Comparison of ENCODE assay signal across 12 mouse cellular contexts in genomic region chr13:60337383-60337782, GRCm38 (mm10).
A peak's percentile ranks its signal among the peaks of the same experiment; 100 is the strongest.
DNase-seq lines count a peak whose midpoint lies in the region; ATAC-seq and TF ChIP-seq lines count a peak whose summit lies in the region.
"Had no signal": no experiment of that assay in that cellular context is flagged by ENCODE, and none has a peak within 500 bp of the region (broad histone marks: within the 10 kb centered on the region; RNA-seq: fewer than 3 reads in every experiment).

No protein-coding gene starts in this region.

- H3K4me3 ChIP-seq in lung, embryonic 16.5 days (ENCODE audit: low read length), result no peak overlapping the region
- no peak overlapping the region for H3K4me3 ChIP-seq in lung, postnatal 0 days (ENCODE audit: low read depth, low read length)
- H3K4me3 ChIP-seq in embryonic facial prominence, embryonic 10.5 days, result no peak overlapping the region
- H3K4me3 ChIP-seq in limb, embryonic 15.5 days, result no peak overlapping the region
- no peak overlapping the region for H3K4me3 ChIP-seq in kidney, adult 2 months (ENCODE audit: insufficient read depth, low read depth, low read length)
- H3K4me3 ChIP-seq: neural tube, embryonic 13.5 days had no signal

- no peaks in the 10 kb centered on the region for H3K36me3 ChIP-seq in lung, embryonic 16.5 days (ENCODE audit: control insufficient read depth, insufficient read depth, low read length)
- no peaks in the 10 kb centered on the region for H3K36me3 ChIP-seq in lung, postnatal 0 days (ENCODE audit: insufficient read depth, low read length)
- no peaks in the 10 kb centered on the region for H3K36me3 ChIP-seq in embryonic facial prominence, embryonic 10.5 days (replicated peaks)
- no peaks in the 10 kb centered on the region for H3K36me3 ChIP-seq in limb, embryonic 15.5 days
- no peaks in the 10 kb centered on the region for H3K36me3 ChIP-seq in kidney, adult 2 months (ENCODE audit: control insufficient read depth, insufficient read depth, low read length)
- H3K36me3 ChIP-seq: neural tube, embryonic 13.5 days had no signal

- TF ChIP-seq EP300 in lung, postnatal 0 days (IDR thresholded peaks at IDR 0.05), result no peak

- no peak overlapping the region for H3K27ac ChIP-seq in lung, embryonic 16.5 days (ENCODE audit: low read length)
- no peak overlapping the region for H3K27ac ChIP-seq in lung, postnatal 0 days (ENCODE audit: low read length)
- H3K27ac ChIP-seq in embryonic facial prominence, embryonic 10.5 days (replicated peaks), result peak overlapping the region; percentile 61
- peak overlapping the region; percentile 83 for H3K27ac ChIP-seq in limb, embryonic 15.5 days
- H3K27ac ChIP-seq in kidney, adult 2 months (ENCODE audit: insufficient read depth, low read depth, low read length), result no peak overlapping the region

- no peak for TF ChIP-seq CTCF in lung, postnatal 0 days (IDR thresholded peaks at IDR 0.05)
- no peak for TF ChIP-seq CTCF in kidney, adult 2 months (conservative IDR thresholded peaks at IDR 0.05; ENCODE audit: insufficient read depth, insufficient read length, low read depth, low read length)

- no peak for TF ChIP-seq POLR2A in kidney, adult 2 months (IDR thresholded peaks at IDR 0.05; ENCODE audit: low read depth, low read length)

- 40% methylated on average over 2 of the region's 2 CpGs for WGBS in lung, embryonic 16.5 days
- WGBS in lung, postnatal 0 days, result 39% methylated on average over 2 of the region's 2 CpGs
- 53% methylated on average over 2 of the region's 2 CpGs for WGBS in embryonic facial prominence, embryonic 10.5 days
- WGBS in limb, embryonic 15.5 days, result 48% methylated on average over 2 of the region's 2 CpGs
- WGBS in kidney, adult 2 months, result 61% methylated on average over 2 of the region's 2 CpGs

- no peaks in the 10 kb centered on the region for H3K27me3 ChIP-seq in lung, embryonic 16.5 days (ENCODE audit: control insufficient read depth, insufficient read depth, low read depth, low read length)
- H3K27me3 ChIP-seq in lung, postnatal 0 days (replicated peaks; ENCODE audit: insufficient read depth, low read length), result no peaks in the 10 kb centered on the region
- H3K27me3 ChIP-seq in embryonic facial prominence, embryonic 10.5 days (replicated peaks; ENCODE audit: low read depth, poor library complexity, severe bottlenecking), result no peaks in the 10 kb centered on the region
- no peaks in the 10 kb centered on the region for H3K27me3 ChIP-seq in limb, embryonic 15.5 days
- H3K27me3 ChIP-seq in kidney, adult 2 months (replicated peaks; ENCODE audit: control insufficient read depth, insufficient read depth, low read length), result no peaks in the 10 kb centered on the region
- H3K27me3 ChIP-seq: neural tube, embryonic 13.5 days had no signal

- ATAC-seq in frontal cortex, adult (ENCODE audit: low TSS enrichment), result peak; percentile 60; the same call in 1 of the 2 replicates
- ATAC-seq in lung, embryonic 16.5 days (ENCODE audit: low read depth), result peak; percentile 20; the same call in 1 of the 2 replicates
- no peak for ATAC-seq in lung, postnatal 0 days
- ATAC-seq in limb, embryonic 15.5 days (ENCODE audit: insufficient number of reproducible peaks, low FRiP score, low TSS enrichment, low read depth), result no peak; the same call in 1 of the 2 replicates
- ATAC-seq: CD4-positive, CD25-positive, alpha-beta regulatory T cell, adult 4 months had no signal

- no peak for DNase-seq in frontal cortex, postnatal 25 days (ENCODE audit: low spot score in 2 of 2)
- no peak for DNase-seq in lung, postnatal 0 days (ENCODE audit: low spot score)
- DNase-seq in embryonic facial prominence, embryonic 10.5 days (ENCODE audit: low spot score), result peak; percentile 57
- DNase-seq in thymus, adult 18-20 months, result no peak
- DNase-seq in kidney, adult 2 months, result no peak
- DNase-seq: left cerebral cortex, postnatal 4 days; thymus, postnatal 4 days had no signal

- H3K4me2 ChIP-seq in lung, embryonic 16.5 days (ENCODE audit: low read depth, low read length), result no peak overlapping the region
- H3K4me2 ChIP-seq in lung, postnatal 0 days (replicated peaks; ENCODE audit: low read depth, low read length), result no peak overlapping the region
- H3K4me2 ChIP-seq in limb, embryonic 15.5 days, result no peak overlapping the region
- H3K4me2 ChIP-seq: neural tube, embryonic 13.5 days had no signal

- H3K9ac ChIP-seq in lung, embryonic 16.5 days (ENCODE audit: low read length), result no peak overlapping the region
- no peak overlapping the region for H3K9ac ChIP-seq in lung, postnatal 0 days (replicated peaks; ENCODE audit: low read depth)
- H3K9ac ChIP-seq in limb, embryonic 15.5 days, result no peak overlapping the region
- H3K9ac ChIP-seq: neural tube, embryonic 13.5 days had no signal

- no peaks in the 10 kb centered on the region for H3K9me3 ChIP-seq in lung, embryonic 16.5 days (ENCODE audit: control insufficient read depth, low read length)
- H3K9me3 ChIP-seq in lung, postnatal 0 days (ENCODE audit: low read length), result no peaks in the 10 kb centered on the region
- peaks cover 4% of the 10 kb centered on the region; the same call in 1 of the 2 replicates for H3K9me3 ChIP-seq in embryonic facial prominence, embryonic 10.5 days
- H3K9me3 ChIP-seq in limb, embryonic 15.5 days, result no peaks in the 10 kb centered on the region
- H3K9me3 ChIP-seq: neural tube, embryonic 13.5 days had no signal

- peaks cover 4% of the 10 kb centered on the region; the same call in 1 of the 2 replicates for H3K4me1 ChIP-seq in lung, embryonic 16.5 days (replicated peaks; ENCODE audit: control insufficient read depth, insufficient read depth, low read length)
- H3K4me1 ChIP-seq in lung, postnatal 0 days (ENCODE audit: insufficient read depth, low read depth, low read length), result no peaks in the 10 kb centered on the region
- peaks cover 18% of the 10 kb centered on the region for H3K4me1 ChIP-seq in embryonic facial prominence, embryonic 10.5 days
- peaks cover 28% of the 10 kb centered on the region for H3K4me1 ChIP-seq in limb, embryonic 15.5 days
- no peaks in the 10 kb centered on the region for H3K4me1 ChIP-seq in kidney, adult 2 months (ENCODE audit: control insufficient read depth, insufficient read depth, low read length)

Comparison
In these comparisons a context has a peak if more than half of its experiments do, and no peak if none do; other contexts are left out.
1. ATAC-seq: peak in frontal cortex, adult (single experiment) and lung, embryonic 16.5 days (single experiment); none in lung, postnatal 0 days (single experiment) and limb, embryonic 15.5 days (single experiment).
2. H3K27ac ChIP-seq: peak in embryonic facial prominence, embryonic 10.5 days (single experiment) and limb, embryonic 15.5 days (single experiment); none in lung, embryonic 16.5 days (single experiment), lung, postnatal 0 days (single experiment) and kidney, adult 2 months (single experiment).